Mouse (Mus musculus) thymus, postnatal 14 days (tissue): ENCODE data around the gene Hoxb9.

Experiments used
- DNase-seq: peaks from one replicate; pipeline ENCODE4 v3.0.0; 2021

Gene Hoxb9

DNA sequence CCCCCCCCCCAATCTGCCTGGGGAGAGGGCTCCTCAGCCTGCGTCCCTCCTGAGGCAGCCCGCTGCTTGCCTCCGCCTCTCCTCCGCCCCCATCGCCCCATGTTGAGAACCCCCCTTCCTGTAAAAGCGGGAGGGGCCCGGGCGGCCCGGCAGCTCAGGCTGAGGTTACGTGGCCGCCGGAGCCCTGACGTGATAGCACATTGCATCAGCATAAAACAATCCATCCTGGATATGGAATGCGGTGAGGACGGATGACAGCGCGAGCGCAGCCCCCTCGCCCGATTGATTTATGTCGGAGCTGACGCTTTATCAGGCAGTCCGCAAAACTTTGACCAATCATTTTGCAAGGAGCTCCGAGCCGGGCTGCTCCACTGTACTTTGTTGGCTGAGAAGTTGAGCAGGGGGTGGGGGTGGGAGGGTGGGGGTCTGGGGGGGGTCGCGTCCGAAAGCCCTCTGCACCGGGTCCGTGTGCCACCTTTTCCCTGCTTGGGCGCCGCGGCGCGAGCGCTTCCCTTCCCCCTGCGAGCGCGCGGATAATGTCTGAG is at the start of gene Hoxb9:
Hoxb9 (plus strand) TSS at position 462 of the 545 bp plus-strand sequence.
- DNase-seq = no peak

- no peak for DNase-seq
Measured at GRCm38 (mm10) chr11:96223813-96224212, 47.4 kb upstream of the Hoxb9 start.

DNA sequence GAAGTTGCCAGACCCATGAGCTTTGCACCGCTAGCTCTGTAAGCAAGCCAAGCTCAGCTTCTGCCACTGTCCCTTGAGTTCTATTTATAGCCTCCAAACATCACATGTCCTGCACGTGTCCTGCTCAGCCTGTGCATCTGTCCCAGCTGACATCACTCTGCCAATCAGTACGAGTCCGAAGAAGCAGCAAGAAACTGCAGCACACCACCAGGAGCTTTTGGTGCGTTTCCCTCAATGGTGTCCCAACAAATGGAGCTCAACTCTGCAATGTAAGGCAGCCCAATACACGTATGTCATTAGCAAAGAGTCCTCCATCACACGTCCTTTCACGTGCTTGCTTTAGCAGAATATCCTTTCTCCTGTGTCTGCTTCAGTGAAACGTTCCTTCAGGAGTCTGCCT is 43.6 kb upstream of the Hoxb9 start:
- no peak for DNase-seq

- peak; percentile 46 for DNase-seq
Measured at GRCm38 (mm10) chr11:96234906-96235305, 36.4 kb upstream of the Hoxb9 start.

DNA sequence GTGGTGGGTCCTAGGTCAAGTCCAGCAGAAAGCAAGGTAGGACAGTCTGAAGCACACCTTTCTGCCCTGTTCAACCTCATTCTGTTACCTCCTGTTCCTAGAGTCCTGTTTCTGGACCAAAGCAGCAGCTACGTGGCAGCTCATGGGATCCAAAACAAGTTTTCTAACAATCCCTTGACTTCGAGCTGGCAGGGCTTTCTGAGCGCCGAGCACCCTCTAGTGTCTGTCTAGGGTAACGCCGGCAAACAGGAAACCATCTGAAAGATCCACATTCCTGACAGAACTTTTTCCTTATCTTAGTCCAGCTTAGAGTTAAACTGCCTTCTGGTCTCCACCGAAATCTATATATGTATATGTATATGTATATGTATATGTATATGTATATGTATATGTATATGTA is 31.0 kb upstream of the Hoxb9 start:
- peak; percentile 21 for DNase-seq

DNA sequence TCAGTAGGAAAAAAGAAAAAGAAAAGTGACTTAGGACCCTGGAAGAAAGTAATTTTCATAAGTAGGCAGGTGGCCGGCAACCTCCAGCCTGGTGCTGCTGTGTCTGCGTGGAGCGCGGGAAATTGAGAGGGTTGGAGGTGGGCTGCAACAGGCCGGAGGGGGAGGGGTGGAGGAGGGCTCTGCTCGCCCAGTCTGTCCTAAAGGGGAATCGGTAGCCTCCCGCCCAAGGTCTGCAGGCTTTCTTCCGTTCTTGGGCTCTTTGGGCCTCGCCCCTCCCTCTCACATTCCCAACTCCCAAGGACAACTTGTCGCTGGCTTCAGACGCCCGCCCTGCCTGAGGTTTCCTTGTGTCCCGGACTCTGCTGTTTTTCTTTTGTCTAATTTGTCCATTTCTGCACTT is 20.4 kb upstream of the Hoxb9 start:
- no peak for DNase-seq

DNA sequence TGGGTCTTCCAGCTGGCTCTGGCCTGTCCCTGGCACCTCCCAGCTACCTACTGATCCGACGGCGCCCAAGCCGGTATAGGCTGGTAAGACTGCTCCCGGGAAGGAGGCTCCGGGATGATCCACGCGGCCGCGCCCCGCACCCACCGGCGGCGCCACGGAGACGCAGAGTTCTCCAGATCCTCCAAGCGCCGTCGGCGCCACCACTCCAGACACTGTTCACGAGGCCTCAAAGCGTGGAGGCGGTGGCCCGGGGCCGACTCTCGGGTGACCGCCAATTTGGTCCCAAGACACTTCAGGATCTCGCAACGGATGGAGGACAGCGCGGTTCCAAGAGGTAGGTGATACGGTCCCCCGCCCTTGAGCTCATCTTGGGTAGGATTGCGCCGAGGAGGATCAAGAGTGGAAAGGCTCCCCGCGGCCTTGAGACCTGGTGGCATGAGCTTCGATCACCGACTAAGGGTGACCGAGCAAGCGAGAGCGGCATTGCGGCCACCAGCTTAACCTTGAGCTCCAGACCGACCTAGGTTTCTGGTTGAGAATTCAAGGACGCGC is 19.7 kb upstream of the Hoxb9 start:
- no peak for DNase-seq

GRCm38 (mm10) chr11:96252541-96253120 is 18.6 kb upstream of the Hoxb9 start:
- no peak for DNase-seq

DNA sequence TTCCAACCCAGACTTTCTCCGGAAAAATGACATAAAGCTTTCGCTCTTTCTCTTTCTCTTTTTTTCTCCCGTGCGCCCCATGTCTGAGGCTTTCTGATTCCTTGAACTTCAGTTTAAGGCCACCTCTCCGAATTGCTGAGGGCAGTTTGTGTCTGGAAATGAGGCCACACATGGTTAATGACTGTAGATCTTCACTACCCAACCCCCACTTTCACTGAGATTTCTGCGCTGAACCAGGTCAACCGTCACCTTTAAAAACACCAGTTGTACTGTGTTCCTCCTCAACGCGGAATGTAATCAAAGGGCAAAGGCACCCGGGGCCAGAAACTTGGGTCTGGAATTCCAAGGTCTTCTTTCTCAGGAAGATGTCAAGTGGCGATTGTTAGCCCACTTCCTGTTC is 17.0 kb upstream of the Hoxb9 start:
- DNase-seq = no peak

GRCm38 (mm10) chr11:96255111-96255995 is 15.9 kb upstream of the Hoxb9 start:
- no peak for DNase-seq

- no peak for DNase-seq
Measured at GRCm38 (mm10) chr11:96255996-96256445, 15.2 kb upstream of the Hoxb9 start.

DNA sequence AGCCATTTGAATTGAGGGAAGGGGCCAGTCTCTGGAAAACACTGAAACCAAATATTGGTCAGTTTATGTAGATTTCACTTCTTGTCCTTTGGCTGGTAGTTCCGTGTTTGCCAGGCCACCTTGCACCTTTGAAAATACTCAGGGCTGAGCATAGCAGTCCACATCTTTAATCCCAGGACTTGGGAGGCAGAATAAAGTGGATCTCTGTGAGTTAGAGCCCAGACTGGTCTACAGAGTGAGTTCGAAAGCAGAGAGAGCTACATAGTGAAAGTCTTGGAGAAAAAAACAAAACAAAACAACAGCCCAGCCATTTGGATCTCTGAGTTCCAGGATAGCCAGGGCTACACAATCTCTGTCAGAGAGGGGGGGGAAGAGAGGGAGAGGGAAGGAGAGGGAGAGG is 14.1 kb upstream of the Hoxb9 start:
- no peak for DNase-seq

GRCm38 (mm10) chr11:96259038-96259437 is 12.2 kb upstream of the Hoxb9 start:
- no peak for DNase-seq

GRCm38 (mm10) chr11:96259511-96259910 is 11.7 kb upstream of the Hoxb9 start:
- no peak for DNase-seq

- no peak for DNase-seq
Measured at GRCm38 (mm10) chr11:96260310-96260970, 10.8 kb upstream of the Hoxb9 start.

GRCm38 (mm10) chr11:96261323-96261890 is 9.8 kb upstream of the Hoxb9 start:
- peak; percentile 67 for DNase-seq

- DNase-seq = no peak
Measured at GRCm38 (mm10) chr11:96262262-96262830, 8.9 kb upstream of the Hoxb9 start.

DNA sequence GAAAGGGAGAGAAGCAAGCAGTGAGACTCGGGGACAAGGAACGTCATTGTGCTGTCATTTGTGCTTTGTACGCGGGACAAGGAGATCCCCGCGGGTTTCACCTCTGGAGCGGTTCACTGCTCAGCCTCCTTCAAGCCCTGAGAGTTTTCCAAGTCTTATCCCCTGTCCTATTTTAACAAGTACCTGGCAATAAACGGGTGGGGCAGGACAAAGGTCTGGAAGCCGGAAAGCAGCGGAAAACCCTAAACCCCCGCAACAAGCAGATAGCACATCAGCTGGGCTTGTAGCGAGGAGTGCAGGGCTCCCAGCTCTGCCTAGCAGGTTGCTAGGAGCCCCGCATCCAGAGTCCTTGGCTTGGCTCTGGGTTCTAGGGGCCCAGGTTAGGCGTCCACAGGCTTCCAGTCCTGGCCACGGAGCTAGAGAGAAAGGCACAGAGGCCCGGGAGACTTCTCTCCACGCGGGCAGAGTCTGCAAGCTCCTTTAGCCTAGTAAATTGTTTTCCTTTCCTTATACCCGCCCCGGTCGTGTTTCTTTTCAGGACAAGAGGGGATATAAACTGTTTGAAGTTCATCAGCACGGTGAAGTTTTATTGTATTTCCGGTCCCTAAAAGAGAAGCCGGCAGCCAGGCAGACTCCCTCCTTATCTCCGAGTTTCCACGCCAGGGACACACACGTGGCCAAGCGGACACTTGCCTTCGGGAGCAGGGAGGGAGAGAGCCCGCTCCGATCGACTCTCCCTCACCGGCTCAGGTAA is 7.4 kb upstream of the Hoxb9 start:
- DNase-seq = no peak

DNA sequence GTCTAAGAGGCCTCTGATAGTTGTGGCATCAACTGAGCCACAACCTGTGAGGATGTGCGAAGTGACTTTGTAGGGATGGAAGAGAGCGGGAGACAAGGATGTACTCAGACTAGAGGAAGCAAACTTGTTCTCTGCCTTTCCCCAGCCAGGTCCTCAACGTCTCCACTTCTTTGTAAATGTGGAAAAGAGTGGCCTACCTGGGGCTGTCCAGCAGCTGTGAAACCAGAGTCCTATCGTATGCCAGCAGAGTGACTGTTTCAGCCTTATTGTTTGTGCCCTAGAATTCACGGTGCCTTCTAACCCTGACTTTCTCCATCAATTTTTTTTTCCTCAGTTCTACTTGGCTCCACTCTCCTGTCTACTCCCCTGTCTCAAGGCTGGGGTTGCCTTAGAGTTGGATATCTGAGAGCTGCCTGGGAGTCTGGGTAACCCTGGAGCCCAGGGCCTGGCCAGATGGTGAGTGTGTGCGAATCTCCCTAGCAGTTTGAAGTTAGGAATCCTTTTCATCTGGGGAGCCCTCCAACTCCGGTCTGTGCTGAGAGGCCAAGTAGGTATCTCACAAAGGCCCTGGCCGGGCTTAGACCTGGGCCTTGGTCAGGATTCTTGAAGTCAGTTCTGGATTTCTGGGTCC is 6.8 kb upstream of the Hoxb9 start:
- DNase-seq = no peak

GRCm38 (mm10) chr11:96265954-96266353 is 5.3 kb upstream of the Hoxb9 start:
- DNase-seq = no peak
